Mouse (Mus musculus) retina, postnatal 7 days (tissue): ENCODE data around the gene Foxo6.

Experiments used
- DNase-seq: peaks from one replicate; pipeline ENCODE4 v3.0.0-alpha.2; 2012; ENCODE audit warnings: low read depth, low spot score

The Foxo6 gene

DNA sequence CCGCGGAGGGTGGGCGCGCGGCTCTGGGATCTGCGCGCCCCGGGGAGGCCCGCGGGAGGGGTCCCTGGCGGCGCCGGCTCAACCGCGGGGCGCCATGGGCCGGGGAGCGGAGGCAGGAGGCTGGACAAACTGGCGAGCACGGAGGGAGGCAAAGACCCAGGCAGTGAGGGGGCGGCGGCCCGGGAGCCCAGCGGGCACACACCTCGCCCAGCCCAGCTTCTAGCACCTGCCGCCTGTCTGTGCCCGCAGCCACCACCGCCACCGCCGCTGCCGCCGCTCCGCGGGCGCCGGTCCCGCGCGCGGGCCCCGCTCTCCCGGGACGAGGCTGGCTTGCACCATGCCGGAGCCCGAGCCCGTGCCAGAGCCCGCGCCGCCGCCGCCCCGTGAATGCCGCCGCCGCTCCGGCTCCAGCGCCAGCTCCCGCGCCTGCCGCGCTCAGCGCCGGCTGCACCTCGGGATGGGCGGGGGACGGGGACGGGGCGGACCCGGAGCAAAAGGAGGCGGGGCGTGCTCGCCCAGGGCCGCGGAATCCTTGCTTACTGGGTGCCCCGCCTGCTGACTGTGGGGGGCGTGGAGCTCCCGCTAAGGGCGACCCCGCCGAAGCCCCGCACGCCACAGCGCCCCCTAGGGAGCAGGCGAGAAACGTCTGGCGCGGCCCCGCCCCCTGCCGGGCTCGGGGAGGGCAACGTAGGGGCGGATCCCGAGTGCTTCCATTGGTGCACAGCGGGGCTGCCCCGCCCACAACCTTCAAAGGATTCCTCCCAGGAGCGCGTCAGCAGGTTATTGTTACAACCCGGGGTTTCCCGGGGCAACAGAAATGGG, at the start of gene Foxo6:
TSS of gene Foxo6 (minus strand) at position 60 of the 822 bp plus-strand sequence.
- DNase-seq, result peak; percentile 90

DNA sequence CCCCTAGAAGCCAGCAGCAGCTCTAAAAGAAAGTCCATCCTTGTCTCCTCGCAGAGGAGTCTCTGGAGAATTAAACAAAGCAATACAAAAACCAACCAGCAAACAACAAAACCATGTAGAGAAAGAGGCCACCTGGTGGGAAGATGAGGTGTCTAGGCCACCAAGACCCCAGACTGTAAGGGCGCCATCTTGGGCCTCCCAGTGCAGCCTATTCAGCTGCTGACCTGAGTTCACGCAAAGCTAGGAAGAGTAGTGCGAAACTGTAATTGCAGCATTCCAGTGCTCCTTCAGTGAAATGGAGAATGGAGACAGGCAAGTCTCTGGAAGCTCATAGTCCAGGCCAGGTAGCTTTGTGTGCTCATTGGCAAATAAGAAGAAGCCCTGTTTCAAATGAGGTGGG, 47.2 kb upstream of the Foxo6 start:
- no peak for DNase-seq

DNA sequence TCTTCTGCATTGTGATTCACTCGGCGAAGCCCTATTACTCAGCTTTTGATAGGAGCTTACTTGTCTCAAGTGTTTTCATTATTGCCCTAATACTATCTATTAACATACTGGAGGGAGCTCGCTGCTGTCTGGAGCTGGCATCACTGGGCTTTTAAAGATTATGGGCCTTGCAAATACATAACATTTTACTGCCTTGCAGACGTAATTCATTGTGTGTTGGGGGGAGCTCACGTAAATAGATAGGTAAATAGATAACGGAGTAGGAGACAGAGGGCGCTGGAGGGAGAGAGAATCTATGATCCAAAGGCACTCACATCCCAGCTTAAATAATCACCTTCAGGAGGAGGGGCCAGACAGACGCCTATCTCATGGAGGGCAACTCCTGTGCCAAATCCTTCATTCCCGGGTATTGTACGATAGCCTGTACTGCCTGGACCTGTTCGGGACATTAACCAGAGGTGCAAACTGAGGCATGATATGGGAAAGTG, 45.8 kb upstream of the Foxo6 start:
- DNase-seq, result no peak

DNA sequence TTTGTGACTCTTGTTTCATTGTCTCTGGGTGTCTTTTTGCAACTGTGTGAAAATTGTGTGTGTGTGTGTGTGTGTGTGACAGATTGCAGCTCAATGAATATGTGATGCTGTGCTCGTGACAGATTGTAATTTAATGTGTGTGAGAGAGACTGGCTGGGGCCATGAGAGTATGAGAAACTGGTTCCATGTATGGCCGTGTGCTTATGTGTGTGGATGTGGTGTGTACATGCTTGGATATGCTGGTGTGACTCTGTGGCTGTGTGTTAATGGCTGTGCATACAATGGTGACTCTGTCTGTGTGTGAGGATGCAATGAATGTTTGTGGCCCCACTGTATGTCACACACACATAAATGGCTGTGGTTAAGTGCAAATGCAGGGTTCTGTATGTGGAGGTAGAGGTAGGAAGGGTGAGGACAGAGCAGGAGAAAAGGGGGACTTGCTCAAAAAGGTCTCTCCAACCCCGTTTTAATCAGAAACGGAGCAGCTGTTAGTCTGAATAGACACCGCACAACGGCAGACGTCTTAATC, 45.3 kb upstream of the Foxo6 start:
- DNase-seq, result no peak

DNA sequence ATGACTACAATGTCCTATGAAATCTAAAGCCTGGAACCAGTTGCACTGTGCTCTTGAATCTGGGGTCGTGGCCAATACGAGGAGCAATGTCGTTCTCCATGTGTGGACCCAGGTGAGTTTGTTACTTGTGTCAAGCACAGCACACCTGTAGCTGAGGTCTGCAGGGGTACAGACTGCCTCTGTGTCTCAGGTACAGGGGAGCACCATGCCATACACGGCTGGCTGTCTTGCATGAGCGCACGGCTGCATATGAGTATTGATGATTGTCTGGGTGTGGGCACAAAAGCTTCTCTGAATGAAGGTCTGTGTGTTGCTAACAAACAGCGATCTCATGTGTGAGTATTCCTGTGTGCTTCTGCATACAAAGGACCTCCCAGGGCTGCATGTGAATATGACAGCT, 44.8 kb upstream of the Foxo6 start:
- DNase-seq, result no peak

DNA sequence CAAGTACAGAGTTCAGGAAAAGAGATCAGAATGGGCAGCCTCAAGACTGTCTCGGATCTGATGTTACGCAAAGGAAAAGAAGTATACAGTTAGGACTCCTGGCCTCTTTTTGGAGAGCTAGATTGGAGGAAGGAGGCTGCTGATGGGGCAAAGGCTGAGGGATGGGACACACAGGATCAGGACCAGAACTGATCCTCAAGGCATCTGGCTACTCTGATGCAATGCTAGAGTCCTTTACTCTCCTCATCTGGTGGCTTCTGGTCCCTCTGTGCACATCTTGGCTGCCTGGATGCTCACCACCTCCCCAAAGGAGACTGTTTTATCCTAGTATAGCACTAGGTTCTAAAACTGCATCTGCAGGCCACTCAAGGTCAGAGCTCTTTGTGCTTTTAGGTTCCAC, 44.4 kb upstream of the Foxo6 start:
- no peak for DNase-seq

DNA sequence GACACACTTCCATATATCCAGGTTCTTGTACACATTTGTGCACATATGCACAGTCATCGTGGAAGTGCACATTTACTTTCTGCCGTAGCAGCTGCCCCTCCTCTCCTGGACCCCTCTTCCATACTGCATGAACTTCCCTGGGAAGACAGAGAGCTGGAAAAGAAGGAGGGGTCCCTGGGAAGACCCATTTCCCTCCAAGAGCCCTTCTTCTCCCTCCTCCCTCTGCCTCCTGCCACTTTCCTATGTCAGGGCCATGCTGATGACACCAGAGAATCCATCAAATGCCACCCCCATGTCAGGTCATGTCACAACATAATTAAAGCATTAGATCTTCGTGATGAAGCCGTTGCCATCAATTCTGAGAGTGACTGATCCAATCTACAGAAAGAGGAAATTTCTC, 38.6 kb upstream of the Foxo6 start:
- no peak for DNase-seq

DNA sequence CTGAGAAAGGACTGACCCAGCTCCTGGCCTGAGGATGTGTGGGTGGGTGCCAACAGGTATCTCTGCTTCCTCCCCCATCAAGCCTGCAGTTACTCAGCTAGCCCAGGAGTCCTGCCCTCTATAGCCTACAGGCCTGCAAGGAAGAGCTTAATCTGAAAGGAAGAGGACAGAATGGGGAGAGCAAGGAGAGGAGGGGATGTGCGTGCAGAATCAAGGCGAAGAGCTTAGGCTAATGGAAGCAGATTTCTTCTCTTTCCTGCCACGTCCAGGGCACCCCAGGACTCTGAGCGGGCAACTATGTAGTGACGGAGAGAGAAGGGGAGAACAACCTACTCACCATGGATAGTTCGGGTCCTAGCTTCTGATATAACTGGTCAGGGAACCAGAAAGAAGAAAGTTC, 37.9 kb upstream of the Foxo6 start:
- no peak for DNase-seq

DNA sequence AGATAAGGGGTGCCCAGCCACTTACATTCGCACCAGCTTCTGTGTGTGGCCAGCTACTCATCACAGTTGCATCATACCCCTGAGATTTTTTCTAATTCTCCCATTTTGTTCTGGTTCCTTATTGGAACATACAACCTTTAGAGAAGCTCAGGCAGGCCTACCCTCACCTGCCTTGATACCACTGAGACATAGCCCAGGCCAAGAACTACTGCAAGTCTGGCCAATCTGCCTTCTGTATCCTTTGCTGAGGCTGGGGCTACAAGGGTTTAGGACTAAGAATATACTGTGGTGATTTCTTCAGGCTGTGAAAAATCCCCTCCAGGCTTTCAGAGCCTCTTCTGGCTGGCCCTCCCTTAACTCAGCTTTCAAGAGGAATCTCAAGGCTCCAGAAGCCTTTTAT, 36.7 kb upstream of the Foxo6 start:
- no peak for DNase-seq

DNA sequence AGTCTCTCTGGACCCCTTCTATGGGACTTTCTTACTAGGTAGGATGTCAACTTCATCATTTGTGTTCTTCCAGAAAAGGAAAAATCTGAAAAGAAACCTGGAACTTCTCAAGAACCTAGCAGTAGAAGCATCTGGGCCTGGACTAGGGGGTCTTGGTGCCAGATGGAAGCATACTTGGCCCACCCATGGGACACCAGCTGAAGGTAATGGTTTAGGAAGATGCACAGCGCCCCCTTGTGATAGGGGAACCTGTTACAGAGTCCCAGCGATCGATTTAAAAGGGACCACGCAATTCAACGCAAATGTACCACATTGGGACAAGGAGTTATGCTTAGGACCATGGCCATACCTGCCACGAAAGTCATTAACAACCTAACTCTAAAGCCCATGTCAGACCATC, 36.0 kb upstream of the Foxo6 start:
- peak; percentile 37 for DNase-seq

DNA sequence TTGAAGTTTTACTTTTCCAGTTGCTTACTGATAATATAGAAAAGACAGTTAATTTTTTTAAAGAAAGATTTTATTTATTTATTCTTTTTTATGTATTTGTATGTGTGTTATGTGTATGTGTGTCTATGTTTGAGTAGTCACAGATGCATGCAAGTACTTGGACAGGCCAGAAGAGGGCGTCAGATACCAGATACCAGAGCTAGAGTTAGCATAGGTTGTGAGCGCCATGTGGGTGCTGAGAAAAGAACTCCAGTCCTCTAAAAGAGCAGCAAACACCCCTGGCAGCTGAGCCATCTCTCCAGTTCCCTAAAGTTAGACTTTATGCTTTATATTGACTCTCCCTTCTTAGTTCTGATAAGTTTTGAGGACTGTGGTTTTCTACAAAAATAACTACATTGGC, 30.4 kb upstream of the Foxo6 start:
- no peak for DNase-seq

DNA sequence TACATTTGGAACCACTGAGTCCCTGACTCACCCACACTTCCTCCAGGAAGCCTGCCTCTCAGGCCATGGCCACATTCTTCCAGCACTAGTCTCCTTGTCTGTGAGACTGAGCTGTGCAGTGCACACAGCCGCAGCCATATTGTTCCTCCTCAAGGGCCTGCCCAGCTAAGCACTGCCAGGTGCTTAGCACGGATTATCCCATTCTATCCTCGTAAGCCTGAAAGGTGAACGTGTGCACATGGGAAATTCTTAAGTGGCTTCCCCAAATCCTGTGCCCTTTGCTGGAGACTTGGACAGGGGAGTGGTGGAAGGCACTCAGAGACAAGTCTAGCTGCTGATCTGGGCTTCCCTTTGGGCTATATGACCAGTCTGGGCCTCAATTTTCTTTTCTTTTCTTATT, 29.6 kb upstream of the Foxo6 start:
- peak; percentile 76 for DNase-seq

DNA sequence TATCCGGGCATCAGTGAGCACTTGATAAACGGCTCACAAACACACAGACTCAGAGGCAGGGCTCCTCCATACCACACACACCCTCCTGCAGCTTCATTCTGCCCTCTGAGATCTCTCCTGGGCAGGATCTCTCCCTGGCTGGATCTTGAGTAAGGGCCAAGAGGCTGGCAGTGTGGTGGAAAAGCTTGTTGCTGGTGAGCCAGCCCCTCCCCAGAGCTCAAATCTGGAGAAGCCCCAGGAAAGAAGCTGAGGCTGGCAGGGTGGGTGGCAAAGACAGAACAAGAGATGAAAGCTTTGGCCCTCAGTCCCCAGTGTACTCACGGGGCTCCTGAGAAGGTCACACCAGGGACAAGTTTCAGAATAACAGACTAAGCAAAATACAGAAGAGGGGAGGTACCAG, 27.4 kb upstream of the Foxo6 start:
- no peak for DNase-seq

DNA sequence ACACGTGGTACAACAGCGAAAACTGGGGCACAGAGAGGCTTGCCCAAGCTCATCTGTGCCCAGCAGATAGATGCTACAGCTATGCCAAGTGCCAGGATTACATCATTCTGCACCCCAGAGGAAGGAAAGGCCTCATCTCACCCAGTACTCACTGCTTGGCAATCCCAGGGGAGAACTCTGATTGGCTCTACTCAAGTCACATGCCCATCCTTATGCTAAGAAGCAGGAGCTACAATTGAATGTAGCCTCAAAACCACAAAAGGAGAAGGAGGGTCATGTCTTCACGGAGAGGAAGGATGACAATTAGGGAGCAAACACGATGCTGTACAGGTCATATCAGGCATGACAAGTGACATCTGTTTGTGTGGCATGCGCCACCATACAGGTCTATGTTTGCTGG, 26.2 kb upstream of the Foxo6 start:
- DNase-seq, result no peak

DNA sequence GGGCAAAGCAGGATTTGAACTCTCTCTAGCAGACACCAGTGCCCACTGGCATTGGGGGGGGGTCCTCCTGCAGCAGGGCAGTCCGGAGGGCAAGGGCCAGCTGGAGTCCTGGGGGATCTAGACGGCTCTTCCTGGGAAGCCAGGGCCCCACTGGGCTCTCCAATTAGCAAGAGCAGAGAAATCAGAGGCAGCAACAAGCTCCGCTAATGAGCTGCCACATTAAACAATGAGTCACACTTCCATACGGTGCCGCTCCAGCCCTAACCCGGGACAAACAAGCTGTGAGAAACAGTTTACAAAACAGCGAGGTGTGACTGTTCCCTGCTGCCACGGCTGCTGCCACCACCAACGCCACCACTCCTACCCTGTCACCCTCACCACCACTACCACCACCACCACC, 17.4 kb upstream of the Foxo6 start:
- DNase-seq, result no peak

DNA sequence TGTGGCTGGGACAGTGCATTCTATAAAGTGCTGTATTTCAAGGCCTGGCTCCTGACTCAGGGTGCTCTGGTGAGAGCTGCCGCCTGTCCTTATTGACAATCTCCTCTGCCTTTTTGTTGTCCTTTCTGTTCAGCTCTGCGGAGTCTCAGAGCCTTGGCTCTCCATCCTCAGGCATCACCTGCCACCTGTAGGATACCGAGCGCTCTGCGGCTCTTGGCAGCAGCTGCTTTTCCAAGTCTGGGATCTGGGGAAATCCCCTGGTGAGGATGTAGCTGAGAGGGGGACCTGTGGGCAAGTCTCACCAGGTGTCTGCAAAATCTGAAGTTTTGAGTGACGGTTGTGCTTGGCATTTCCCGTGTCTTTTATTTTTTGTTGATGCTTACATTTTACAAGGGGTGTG, 12.1 kb upstream of the Foxo6 start:
- no peak for DNase-seq

DNA sequence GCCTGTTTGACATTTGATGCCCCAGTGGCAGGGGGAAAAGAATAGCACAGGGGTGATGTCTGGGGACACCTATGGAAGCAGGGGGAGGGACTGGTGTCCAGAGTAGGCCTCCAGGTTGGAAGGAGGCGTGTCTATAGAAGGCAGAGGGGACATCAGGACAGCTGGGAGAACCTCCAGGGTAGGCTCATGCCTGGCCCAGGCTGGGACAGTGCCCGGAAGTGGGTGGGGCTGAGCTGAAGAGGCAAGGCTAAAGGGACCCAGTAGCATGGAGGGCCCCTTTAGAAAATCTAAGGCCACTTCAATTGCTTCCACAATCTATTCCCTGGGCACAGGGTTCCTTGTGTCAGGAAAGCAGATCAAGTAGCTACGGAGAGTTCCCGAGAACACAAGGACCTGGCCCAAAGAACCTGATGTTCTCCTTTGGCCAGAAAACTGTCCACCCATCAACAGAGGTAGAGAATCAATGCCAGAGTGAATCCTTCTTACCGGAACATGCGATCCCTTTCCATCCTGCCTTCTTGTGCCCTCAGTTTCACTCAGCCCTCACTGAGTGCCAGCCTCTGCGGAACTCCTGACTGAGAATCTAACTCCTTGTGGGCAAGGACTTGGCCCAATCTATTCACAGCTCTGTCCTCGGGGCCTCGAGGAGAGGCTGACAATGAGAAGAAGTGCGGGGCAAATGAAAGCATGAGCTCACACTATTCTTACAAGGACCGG, 4.1 kb upstream of the Foxo6 start:
- no peak for DNase-seq

DNA sequence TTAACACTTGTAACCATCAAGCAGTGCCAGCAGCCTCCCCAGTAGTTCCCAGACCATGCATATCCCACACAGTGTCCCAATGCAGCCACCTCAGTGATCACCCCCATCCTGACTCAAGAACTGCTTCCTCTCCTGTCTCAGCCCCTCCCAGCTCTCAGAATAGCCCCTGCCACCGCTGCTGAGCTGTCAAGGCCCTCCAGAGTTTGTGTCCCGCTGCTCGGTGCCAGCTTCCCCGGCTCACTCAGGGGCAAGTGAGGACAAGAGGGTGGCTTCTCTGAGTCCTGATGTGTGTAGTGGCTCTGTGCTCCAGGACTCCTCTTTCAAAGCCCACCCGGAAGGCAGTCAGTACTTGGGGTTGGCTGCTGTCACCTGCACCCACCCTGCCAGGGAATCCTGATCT, 3.3 kb upstream of the Foxo6 start:
- no peak for DNase-seq

DNA sequence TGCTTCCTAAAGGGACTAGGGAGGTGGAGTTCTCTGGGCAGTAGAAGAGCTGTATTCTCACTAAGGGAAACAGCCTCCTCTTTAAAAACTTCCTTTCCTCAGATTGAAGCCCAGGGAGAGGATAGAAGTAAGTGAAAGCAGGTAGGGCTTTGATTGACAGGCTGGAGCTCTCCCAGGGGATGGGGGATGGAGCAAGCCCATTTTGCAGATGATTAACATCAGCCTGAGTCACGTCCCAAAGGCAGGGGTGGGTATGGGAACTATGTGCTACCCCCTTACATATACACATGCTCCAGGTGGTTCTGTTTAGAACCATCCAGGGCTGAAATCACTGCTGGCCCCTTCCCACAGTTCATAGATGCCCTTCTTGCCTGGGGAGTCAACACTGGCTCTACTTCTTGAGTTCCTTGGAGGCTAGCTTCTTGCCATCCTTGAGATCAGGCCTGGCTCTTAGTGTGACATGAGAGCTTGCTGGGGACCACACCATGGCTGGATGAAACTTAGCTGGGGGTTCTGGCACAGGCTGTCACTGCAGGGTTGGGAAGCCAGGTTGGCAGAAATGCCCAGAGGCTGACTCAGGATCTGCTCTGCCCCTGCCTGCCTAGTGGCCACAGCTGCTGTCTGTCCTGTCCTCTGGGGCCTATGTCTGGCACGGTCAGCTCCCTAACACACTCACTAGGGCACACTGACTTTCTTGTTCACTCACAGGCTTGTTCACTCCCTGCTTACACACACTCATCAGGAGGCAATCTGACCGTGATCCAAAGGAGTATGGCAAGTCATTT, 2.2 kb upstream of the Foxo6 start:
- DNase-seq, result no peak

DNA sequence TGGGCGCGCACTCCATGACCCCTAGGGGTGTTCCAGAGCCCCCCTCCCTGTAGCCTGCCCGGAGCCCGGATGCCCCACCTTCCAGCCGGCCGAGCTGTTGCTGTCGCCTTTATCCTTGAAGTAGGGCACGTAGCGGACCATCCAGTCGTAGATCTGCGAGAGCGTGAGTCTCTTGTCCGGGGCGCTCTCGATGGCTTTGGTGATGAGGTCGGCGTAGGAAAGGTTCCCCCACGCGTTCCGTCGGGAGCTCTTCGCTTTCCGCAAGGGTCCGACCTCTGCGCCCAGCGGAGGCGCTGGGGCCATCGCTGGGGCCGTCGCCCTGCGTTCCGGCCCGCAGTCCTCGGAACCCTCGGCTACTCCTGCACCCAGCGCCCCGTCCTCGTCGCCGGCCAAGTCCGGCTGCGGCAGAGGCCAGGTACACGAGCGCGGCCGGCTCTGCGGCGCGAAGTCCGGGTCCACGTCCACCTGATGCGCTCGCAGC, 348 bp downstream of the Foxo6 start:
- DNase-seq, result no peak

DNA sequence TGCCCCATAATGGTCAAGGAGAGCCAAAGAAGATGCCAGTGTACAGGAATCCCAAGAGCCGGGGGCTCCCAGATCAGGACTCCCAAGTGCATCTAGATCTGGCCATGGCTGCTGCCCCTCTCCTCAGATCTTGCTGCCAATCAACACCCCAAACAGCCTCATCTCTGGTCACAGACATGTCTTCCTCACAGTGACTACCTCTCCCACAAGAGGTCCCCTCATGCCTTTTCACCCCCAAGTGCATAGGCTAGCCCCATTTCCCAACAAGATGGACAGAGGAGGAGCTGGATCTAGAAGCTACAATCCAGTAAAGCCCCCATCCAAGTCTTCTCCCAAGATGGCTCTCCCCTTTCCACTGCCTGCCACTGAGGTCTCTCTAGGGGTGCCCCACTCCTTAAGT, 1.4 kb downstream of the Foxo6 start:
- no peak for DNase-seq

DNA sequence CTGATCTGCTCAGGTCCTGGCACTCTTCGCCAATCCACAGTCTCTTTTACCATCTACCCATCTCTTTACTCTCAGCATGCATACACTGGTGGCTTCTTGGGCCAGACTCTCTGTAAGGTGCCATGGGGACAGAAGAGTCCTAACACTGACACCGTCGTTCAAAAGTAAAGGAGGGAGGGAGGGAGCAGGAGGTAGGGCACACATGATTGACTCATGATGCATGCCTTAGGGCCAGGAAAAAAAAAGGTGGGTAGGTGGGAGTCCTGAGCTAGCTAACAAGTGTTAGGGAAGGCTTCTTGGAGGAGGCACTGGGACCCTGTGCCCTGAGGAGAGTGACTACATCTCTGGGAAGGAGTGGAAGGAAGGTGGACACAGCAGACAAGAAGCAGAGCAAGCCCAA, 1.9 kb downstream of the Foxo6 start:
- no peak for DNase-seq
